Mouse (Mus musculus): ENCODE results near the gene Chchd2. TPM values are rescaled to one million over a fixed set of nuclear protein-coding genes. Genes with fewer than 3 reads are reported as not detected.

Gene Chchd2
- polyA plus RNA-seq, 1 experiment from 2014 or later = 814 TPM

DNA sequence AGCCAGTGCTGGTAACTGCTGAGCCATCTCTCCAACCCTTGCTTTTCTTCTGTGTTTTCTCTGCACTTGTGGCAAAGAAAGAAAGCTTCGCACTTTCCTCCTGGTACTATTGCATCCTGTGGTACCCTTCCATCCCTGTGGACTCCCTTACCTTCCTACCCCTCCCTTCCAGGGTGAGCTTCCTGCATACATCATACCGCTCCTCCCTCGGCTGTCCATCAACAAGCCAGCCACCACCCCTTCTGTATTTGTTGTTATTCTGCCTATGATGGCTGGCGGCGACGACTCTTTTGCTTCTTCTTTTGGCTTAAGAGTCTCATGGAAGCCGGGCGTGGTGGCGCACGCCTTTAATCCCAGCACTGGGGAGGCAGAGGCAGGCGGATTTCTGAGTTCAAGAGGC lies 12.2 kb downstream of the Chchd2 start:
- ATAC-seq (ENCODE audit: insufficient number of reproducible peaks, low FRiP score, low TSS enrichment, low read depth) = no peak
- H3K4me2 ChIP-seq = no peak overlapping the region
- H3K36me3 ChIP-seq = no peaks in the 10 kb centered on the region
- no peaks in the 10 kb centered on the region for H3K27me3 ChIP-seq
- H3K27ac ChIP-seq = no peak overlapping the region
- WGBS = 78% methylated on average over 11 of the region's 11 CpGs
- no peak overlapping the region for H3K9ac ChIP-seq
- H3K9me3 ChIP-seq = no peaks in the 10 kb centered on the region
- no peak overlapping the region for H3K4me3 ChIP-seq
- H3K4me1 ChIP-seq = no peaks in the 10 kb centered on the region

DNA sequence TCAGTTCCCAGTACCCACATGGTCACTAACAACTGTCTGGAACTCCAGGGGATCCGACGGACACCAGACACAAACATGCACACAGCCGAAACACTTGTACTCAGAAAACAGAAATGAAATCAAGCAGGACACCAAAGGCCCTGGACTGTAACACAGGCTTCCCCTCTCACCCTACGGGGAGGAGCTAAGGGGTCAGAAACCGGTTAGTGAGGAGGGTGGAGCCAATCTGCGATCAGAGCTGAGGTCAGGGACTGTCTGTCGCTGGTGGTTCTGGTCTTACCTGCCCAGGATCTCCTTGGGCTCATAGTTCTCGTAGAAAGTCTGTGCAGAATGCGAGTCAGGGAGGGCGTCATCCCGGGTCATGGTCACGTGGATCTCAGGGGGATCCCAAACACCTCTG lies 13.3 kb downstream of the Chchd2 start:
- H3K27me3 ChIP-seq = no peaks in the 10 kb centered on the region
- H3K36me3 ChIP-seq = no peaks in the 10 kb centered on the region
- no peaks in the 10 kb centered on the region for H3K4me1 ChIP-seq
- ATAC-seq (ENCODE audit: insufficient number of reproducible peaks, low FRiP score, low TSS enrichment, low read depth) = no peak
- 80% methylated on average over 12 of the region's 12 CpGs for WGBS
- H3K4me3 ChIP-seq = no peak overlapping the region
- no peak overlapping the region for H3K4me2 ChIP-seq
- no peak overlapping the region for H3K27ac ChIP-seq
- H3K9ac ChIP-seq = no peak overlapping the region
- no peaks in the 10 kb centered on the region for H3K9me3 ChIP-seq

DNA sequence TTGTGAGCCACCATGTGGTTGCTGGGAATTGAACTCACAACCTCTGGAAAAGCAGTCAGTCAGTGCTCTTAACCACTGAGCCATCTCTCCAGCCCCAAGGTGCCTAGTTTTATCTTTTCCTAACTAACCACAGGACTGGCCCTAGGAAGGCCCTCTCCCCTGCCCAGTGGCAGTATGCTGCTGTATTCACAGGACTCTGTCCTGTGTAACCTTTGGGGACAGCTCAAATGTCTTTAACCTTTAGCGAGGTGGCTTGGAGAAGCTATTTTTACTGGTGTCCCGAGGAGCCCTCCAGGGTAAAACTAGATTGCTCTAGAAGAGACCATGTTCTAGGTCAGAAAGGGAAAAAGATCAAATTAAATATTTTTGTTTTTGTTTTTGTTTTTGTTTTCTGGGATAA lies 16.0 kb downstream of the Chchd2 start:
- H3K4me3 ChIP-seq = no peak overlapping the region
- no peaks in the 10 kb centered on the region for H3K9me3 ChIP-seq
- no peaks in the 10 kb centered on the region for H3K4me1 ChIP-seq
- H3K27me3 ChIP-seq = no peaks in the 10 kb centered on the region
- H3K27ac ChIP-seq = no peak overlapping the region
- no peak overlapping the region for H3K4me2 ChIP-seq
- H3K36me3 ChIP-seq = no peaks in the 10 kb centered on the region
- WGBS = 79% methylated on average over 2 of the region's 2 CpGs
- no peak for ATAC-seq (ENCODE audit: insufficient number of reproducible peaks, low FRiP score, low TSS enrichment, low read depth)
- H3K9ac ChIP-seq = no peak overlapping the region

DNA sequence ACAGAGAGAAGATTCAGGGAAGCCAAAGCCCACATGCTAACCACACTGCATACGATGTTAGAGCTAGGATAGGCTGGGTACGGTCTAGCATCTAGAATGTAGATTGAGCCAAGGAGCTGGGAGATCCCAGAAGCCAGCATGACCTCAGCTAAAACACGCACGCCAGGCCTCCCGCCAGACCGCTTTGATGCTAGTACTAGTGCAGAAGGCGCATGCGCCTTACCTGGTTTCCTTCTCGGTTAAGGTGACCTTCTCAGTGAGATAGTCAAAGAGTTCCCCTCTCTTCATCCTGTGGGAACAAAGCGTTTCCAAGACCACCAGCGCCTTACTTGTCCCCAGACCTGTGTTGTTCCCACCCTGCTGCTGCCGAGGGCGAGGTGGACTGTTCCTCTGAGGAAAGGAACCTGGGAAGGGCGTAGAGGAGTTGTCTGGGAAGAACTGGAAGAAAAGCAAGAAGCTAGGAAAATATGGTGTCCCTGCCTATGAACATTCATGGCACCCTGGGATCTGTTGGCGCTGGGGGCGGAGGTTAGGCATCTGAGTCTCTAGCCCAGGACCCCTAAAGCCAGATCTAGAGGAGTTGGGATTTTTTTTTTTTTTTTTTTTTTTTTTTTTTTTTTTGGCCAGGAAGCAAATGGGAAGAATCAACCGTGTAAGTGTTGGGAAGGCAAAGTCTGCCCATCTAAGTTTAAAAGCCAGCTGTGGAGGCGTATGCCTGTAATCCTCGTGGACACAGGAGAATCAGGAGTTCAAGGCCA lies 17.9 kb downstream of the Chchd2 start:
- H3K9me3 ChIP-seq = no peaks in the 10 kb centered on the region
- H3K27me3 ChIP-seq = no peaks in the 10 kb centered on the region
- H3K4me1 ChIP-seq = 0 out of 2 replicates have a peak, but pooled peaks cover under 1% of the 10 kb centered on the region
- H3K9ac ChIP-seq = no peak overlapping the region
- no peak overlapping the region for H3K4me2 ChIP-seq
- no peak overlapping the region for H3K27ac ChIP-seq
- H3K36me3 ChIP-seq = no peaks in the 10 kb centered on the region
- no peak for ATAC-seq (ENCODE audit: insufficient number of reproducible peaks, low FRiP score, low TSS enrichment, low read depth)
- 87% methylated on average over 19 of the region's 19 CpGs for WGBS
- no peak overlapping the region for H3K4me3 ChIP-seq

DNA sequence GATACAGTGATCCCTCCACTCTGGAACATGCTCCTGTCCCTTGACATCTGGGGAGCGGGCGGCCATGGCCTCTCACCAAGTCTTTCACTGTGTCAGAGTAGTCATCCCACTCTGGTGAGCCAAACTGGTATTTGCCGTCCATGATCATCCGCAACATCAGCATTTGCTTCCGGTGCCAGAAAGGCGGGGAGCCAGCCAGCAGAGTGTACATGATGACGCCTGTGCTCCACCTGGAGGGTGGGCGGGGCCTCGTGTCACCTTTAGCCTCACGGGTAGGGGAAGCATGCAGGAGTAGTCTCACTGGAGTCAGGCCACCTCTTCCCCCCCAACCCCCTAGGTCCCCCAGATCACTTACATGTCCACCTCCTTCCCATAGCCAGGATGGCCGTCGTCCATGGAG lies 21.4 kb downstream of the Chchd2 start:
- no peak overlapping the region for H3K27ac ChIP-seq
- no peak overlapping the region for H3K4me2 ChIP-seq
- H3K9me3 ChIP-seq = no peaks in the 10 kb centered on the region
- no peak for ATAC-seq (ENCODE audit: insufficient number of reproducible peaks, low FRiP score, low TSS enrichment, low read depth)
- H3K4me3 ChIP-seq = no peak overlapping the region
- 0 out of 2 replicates have a peak, but pooled peaks cover 4% of the 10 kb centered on the region for H3K4me1 ChIP-seq
- H3K9ac ChIP-seq = no peak overlapping the region
- WGBS = 74% methylated on average over 12 of the region's 12 CpGs
- no peaks in the 10 kb centered on the region for H3K27me3 ChIP-seq
- peaks cover 23% of the 10 kb centered on the region for H3K36me3 ChIP-seq

DNA sequence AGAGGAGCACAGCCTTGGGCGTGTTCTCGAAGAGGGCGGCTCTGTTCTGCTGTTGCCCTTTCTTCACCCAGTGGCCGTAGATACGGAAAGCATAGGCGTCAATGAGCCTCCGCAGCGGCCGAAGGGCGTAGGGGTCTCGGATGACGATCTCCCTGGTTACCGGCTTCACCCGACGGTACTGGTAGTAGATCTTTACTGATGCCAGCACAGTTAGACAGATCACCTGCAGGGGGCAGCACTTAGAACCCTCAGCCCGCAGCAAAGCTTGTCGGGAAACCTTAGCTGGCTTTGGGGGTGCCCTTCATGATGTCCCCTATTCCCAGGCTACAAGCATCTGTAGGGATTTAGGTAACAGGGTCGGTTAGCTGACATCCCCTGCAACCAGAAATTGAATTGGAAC lies 22.8 kb downstream of the Chchd2 start:
- H3K4me1 ChIP-seq = 0 out of 2 replicates have a peak, but pooled peaks cover 4% of the 10 kb centered on the region
- no peak overlapping the region for H3K9ac ChIP-seq
- no peak overlapping the region for H3K4me3 ChIP-seq
- H3K27me3 ChIP-seq = no peaks in the 10 kb centered on the region
- 18% methylated on average over 18 of the region's 18 CpGs for whole genome bisulfite sequencing
- no peak overlapping the region for H3K4me2 ChIP-seq
- peaks cover 36% of the 10 kb centered on the region for H3K36me3 ChIP-seq
- H3K27ac ChIP-seq = no peak overlapping the region
- no peak for ATAC-seq (ENCODE audit: insufficient number of reproducible peaks, low FRiP score, low TSS enrichment, low read depth)
- H3K9me3 ChIP-seq = no peaks in the 10 kb centered on the region

DNA sequence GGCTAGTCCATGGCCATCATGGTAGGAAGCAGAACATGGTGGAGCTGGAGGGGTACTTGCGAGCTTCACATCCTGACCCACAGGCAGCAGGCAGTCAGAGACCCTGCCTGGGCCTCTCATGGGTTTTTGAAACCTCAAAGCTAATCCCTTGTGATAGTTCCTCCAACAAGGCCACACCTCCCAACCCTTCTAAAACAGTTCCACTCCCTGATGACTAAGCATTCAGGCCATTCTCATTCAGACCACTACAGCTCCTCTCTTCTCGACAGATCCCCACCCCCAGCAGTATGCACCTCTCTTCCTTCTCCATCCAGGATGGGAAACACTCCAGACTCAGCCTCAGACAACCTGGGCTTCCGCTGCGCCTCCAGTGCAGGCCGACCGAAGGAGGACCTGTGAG lies 24.9 kb downstream of the Chchd2 start:
- H3K9ac ChIP-seq = no peak overlapping the region
- no peak overlapping the region for H3K4me3 ChIP-seq
- no peaks in the 10 kb centered on the region for H3K27me3 ChIP-seq
- no peak overlapping the region for H3K27ac ChIP-seq
- peaks cover 49% of the 10 kb centered on the region for H3K36me3 ChIP-seq
- H3K9me3 ChIP-seq = no peaks in the 10 kb centered on the region
- ATAC-seq (ENCODE audit: insufficient number of reproducible peaks, low FRiP score, low TSS enrichment, low read depth) = no peak
- no peak overlapping the region for H3K4me2 ChIP-seq
- WGBS = 95% methylated on average over 6 of the region's 6 CpGs
- 0 out of 2 replicates have a peak, but pooled peaks cover 4% of the 10 kb centered on the region for H3K4me1 ChIP-seq

DNA sequence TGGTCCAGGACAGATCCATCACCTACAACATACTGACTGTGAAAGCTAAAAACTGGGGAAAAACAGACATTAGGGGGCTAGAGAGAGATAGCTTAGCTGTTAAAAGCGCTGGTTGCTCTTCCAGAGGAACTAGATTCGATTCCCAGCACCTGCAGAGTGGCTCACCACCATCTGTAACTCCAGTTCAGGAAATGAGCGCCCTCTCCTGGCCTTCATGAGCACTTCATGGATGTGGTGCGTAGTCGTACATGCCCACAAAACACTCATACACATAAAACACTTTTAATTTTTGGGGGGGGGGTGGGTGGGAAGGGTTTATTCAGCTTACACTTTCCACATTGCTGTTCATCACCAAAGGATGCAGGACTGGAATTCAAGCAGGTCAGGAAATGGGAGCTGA lies 30.9 kb downstream of the Chchd2 start:
- Histone ChIP-seq H3K4me1 (no peaks in the 10 kb centered on the region), H3K27ac (no peak overlapping the region), H3K4me2 (no peak overlapping the region), H3K27me3 (no peaks in the 10 kb centered on the region), H3K36me3 (peaks cover 70% of the 10 kb centered on the region), H3K4me3 (no peak overlapping the region), H3K9ac (no peak overlapping the region), H3K9me3 (no peaks in the 10 kb centered on the region)
- no peak for ATAC-seq (ENCODE audit: insufficient number of reproducible peaks, low FRiP score, low TSS enrichment, low read depth)
- 89% methylated on average over 5 of the region's 5 CpGs for WGBS

DNA sequence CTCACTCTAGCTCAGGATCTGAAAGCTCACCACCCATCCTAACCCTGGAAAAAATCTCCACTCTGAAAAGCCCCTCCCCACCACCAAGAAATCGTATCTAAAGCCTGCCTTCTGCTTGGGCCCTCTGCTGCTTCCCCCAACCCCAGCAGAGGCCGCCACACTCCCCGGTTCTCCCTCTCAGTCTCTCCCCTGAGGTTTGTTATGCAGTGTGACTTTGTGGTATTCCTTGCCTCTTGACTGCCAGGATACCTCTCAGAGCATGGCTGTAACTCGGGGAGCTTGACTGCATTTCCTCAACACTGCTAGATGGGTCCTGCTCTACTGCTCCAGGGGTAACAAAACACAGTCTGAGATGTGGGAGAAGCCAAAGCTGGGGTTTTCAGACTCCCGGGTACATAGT lies 32.1 kb downstream of the Chchd2 start:
- Histone ChIP-seq H3K4me3 (no peak overlapping the region), H3K4me1 (no peaks in the 10 kb centered on the region), H3K27me3 (no peaks in the 10 kb centered on the region), H3K4me2 (no peak overlapping the region), H3K27ac (no peak overlapping the region), H3K9me3 (no peaks in the 10 kb centered on the region), H3K36me3 (peaks cover 64% of the 10 kb centered on the region), H3K9ac (no peak overlapping the region)
- WGBS = 53% methylated on average over 5 of the region's 5 CpGs
- ATAC-seq (ENCODE audit: insufficient number of reproducible peaks, low FRiP score, low TSS enrichment, low read depth) = no peak

DNA sequence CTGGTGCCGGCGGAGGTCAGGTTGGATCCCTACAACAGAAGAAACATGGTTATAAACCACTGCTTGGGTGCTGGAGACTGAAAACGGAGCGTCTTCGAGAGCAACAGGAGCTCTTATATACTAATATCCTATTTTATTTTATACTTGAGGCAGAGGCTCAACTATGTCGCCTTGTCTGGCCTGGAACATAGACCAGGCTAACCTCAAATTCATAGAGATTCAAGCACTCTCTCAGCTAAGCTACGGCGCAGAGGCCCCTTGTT lies 39.8 kb downstream of the Chchd2 start:
- 45% methylated on average over 8 of the region's 8 CpGs for WGBS
- ATAC-seq (ENCODE audit: insufficient number of reproducible peaks, low FRiP score, low TSS enrichment, low read depth) = no peak
- H3K27ac ChIP-seq = no peak overlapping the region; the same call in 1 of the 2 replicates
- H3K4me3 ChIP-seq = peak overlapping the region; percentile 71
- H3K9me3 ChIP-seq = no peaks in the 10 kb centered on the region
- peak overlapping the region; percentile 58 for H3K4me2 ChIP-seq
- H3K9ac ChIP-seq = peak overlapping the region; percentile 74; the same call in 1 of the 2 replicates
- peaks cover 10% of the 10 kb centered on the region; the same call in 1 of the 2 replicates for H3K4me1 ChIP-seq
- H3K27me3 ChIP-seq = no peaks in the 10 kb centered on the region
- peaks cover 36% of the 10 kb centered on the region for H3K36me3 ChIP-seq

DNA sequence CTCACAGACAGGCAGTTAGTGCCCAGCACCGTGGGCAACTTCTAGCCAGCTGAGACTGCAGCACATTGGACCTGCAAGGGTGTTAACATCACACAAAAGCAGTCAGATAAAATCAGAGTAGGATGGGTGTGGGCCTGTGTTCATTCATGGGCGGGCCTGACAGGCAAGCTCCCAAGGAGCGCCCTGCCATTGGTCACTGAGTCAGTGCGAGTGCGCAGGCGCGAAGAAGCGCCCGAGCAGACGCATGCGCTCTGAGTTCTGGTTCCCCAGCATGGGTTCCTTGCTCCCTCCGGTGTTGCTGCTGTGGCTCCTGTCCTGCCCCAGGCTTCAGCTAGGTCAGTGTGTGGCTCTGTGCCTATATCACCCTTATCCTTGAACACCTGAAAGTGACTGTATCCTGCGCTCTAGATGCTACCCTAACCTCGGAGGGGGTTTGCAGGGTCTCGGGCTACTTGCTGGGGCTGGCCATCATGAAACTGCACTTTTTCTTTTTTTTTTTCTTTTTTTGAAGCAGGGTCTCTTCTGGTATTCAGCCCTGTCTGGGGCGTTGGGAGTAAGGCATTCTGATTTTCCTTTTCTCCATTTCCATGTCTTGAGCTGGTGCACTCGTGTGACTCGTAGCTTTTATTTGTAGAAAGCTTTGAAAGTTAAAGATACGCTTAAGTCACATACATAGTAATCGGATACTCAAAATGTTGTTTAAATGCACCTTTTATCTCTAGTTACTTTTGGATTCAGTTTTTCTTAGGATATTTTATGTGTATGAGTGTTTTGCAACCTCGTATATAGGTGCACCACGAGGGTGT lies 40.3 kb downstream of the Chchd2 start, which contains the start of gene Sumf2:
Sumf2 (plus strand) TSS at position 235 of the 806 bp plus-strand sequence.
- Histone ChIP-seq H3K4me1 (peaks cover 10% of the 10 kb centered on the region; the same call in 1 of the 2 replicates), H3K9ac (peak within 1 kb of the TSS; percentile 74), H3K4me3 (peak within 1 kb of the TSS; percentile 71), H3K36me3 (peaks cover 35% of the 10 kb centered on the region), H3K9me3 (no peaks in the 10 kb centered on the region), H3K4me2 (peak within 1 kb of the TSS; percentile 58), H3K27me3 (no peaks in the 10 kb centered on the region), H3K27ac (peak within 1 kb of the TSS; percentile 63)
- peak; percentile 96 for ATAC-seq (ENCODE audit: insufficient number of reproducible peaks, low FRiP score, low TSS enrichment, low read depth)
- WGBS = 10% methylated on average over 22 of the region's 22 CpGs

DNA sequence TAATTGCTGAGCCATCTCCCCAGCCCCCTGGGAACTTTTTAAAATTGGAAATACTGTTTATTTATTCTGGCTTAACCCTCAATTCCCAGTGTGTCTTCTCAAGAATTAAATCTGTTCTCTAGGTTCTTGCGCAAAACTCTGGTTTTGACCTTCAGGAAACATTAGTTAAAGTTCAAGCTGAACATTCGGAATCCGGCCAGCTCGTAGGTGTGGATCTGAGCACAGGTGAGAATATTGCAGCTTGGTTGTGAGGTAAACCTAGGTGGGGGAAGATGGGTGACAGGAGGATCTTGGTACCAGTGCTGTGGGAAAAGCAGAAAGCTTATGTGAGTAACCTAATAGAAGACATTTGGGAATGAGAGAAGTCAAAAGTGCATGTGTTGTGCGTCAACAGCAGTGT lies 42.4 kb downstream of the Chchd2 start:
- WGBS = 93% methylated on average over 5 of the region's 5 CpGs
- H3K4me3 ChIP-seq = no peak overlapping the region
- H3K4me1 ChIP-seq = peaks cover 10% of the 10 kb centered on the region; the same call in 1 of the 2 replicates
- no peak overlapping the region for H3K4me2 ChIP-seq
- H3K36me3 ChIP-seq = peaks cover 26% of the 10 kb centered on the region
- no peak overlapping the region for H3K27ac ChIP-seq
- H3K9me3 ChIP-seq = no peaks in the 10 kb centered on the region
- no peak for ATAC-seq (ENCODE audit: insufficient number of reproducible peaks, low FRiP score, low TSS enrichment, low read depth)
- no peak overlapping the region for H3K9ac ChIP-seq
- no peaks in the 10 kb centered on the region for H3K27me3 ChIP-seq
